Mouse (Mus musculus) hindbrain, embryonic 10.5 days (tissue): ENCODE measurements around the gene Tspan5. TPM values are rescaled to one million over a fixed set of nuclear protein-coding genes. Genes with fewer than 3 reads are reported as not detected.

Experiments
- DNase-seq: peaks from one replicate; pipeline ENCODE4 v3.0.0-alpha.2; 2017; ENCODE audit warnings: low spot score
- H3K27ac ChIP-seq: fragments of 300-500 bp; sonication (generic); 2 replicates; pipeline ENCODE4 v1.5.1; 2016; ENCODE audit warnings: mild to moderate bottlenecking, moderate library complexity
- H3K27me3 ChIP-seq: fragments of 300-500 bp; sonication (generic); 2 replicates; pipeline ENCODE4 v1.6.1; 2016; ENCODE audit warnings: mild to moderate bottlenecking; ENCODE audit not compliant: poor library complexity, insufficient read depth, severe bottlenecking
- H3K36me3 ChIP-seq: fragments of 300-500 bp; sonication (generic); 2 replicates; pipeline ENCODE4 v1.6.1; 2016; ENCODE audit warnings: mild to moderate bottlenecking, moderate library complexity
- H3K4me1 ChIP-seq: fragments of 300-500 bp; sonication (generic); replicated peaks from 2 replicates; pipeline ENCODE4 v1.6.1; 2016; ENCODE audit warnings: mild to moderate bottlenecking
- H3K4me3 ChIP-seq: fragments of 300-500 bp; sonication (generic); 2 replicates; pipeline ENCODE4 v1.5.1; 2016; ENCODE audit warnings: mild to moderate bottlenecking, moderate library complexity
- H3K9me3 ChIP-seq: fragments of 300-500 bp; sonication (generic); 2 replicates; pipeline ENCODE4 v1.6.1; 2016; ENCODE audit warnings: mild to moderate bottlenecking, moderate library complexity
- WGBS: fragments of 180-500 bp; shearing (Covaris S2); methylation state at CpG from one replicate; pipeline ENCODE4 v1.1.7; 2016; 5-methylcytosine and 5-hydroxymethylcytosine counted together
- polyA plus RNA-seq: library from polyadenylated mRNA; unstranded; fragments of >200 nt; fragmentation: Nextera tagmentation; extraction: Ambion mirVana; gene quantifications from 2 replicates; pipeline ENCODE4 v1.2.1, GENCODE M21; 2016

The Tspan5 gene
- polyA plus RNA-seq, 1 experiment from 2014 or later: 46.4 TPM

GRCm38 (mm10) chr3:138764782-138765181 is 22.8 kb downstream of the Tspan5 start:
- H3K36me3 ChIP-seq: peaks cover 8% of the 10 kb centered on the region; the same call in 1 of the 2 replicates
- no peak overlapping the region for H3K4me3 ChIP-seq
- no peak overlapping the region for H3K27ac ChIP-seq
- peaks cover 34% of the 10 kb centered on the region for H3K4me1 ChIP-seq
- no peaks in the 10 kb centered on the region for H3K27me3 ChIP-seq
- WGBS: 84% methylated on average over 3 of the region's 3 CpGs
- no peak for DNase-seq
- H3K9me3 ChIP-seq: no peaks in the 10 kb centered on the region

GRCm38 (mm10) chr3:138767034-138767433 is 25.0 kb downstream of the Tspan5 start:
- H3K4me1 ChIP-seq: peaks cover 38% of the 10 kb centered on the region
- WGBS: 78% methylated on average over 8 of the region's 8 CpGs
- no peak overlapping the region for H3K27ac ChIP-seq
- no peak overlapping the region for H3K4me3 ChIP-seq
- H3K9me3 ChIP-seq: no peaks in the 10 kb centered on the region
- H3K27me3 ChIP-seq: no peaks in the 10 kb centered on the region
- peaks cover 8% of the 10 kb centered on the region; the same call in 1 of the 2 replicates for H3K36me3 ChIP-seq
- no peak for DNase-seq

- no peak for DNase-seq
- Histone ChIP-seq H3K27me3 (no peaks in the 10 kb centered on the region), H3K4me1 (peaks cover 39% of the 10 kb centered on the region), H3K36me3 (no peaks in the 10 kb centered on the region), H3K9me3 (no peaks in the 10 kb centered on the region), H3K27ac (no peak overlapping the region), H3K4me3 (no peak overlapping the region)
- 85% methylated on average over 12 of the region's 12 CpGs for WGBS
Measured at GRCm38 (mm10) chr3:138768541-138769093, 26.6 kb downstream of the Tspan5 start.

- Histone ChIP-seq H3K4me1 (peaks cover 43% of the 10 kb centered on the region), H3K36me3 (no peaks in the 10 kb centered on the region), H3K4me3 (no peak overlapping the region), H3K27ac (peak overlapping the region; percentile 4; the same call in 1 of the 2 replicates), H3K9me3 (no peaks in the 10 kb centered on the region), H3K27me3 (no peaks in the 10 kb centered on the region)
- WGBS: 71% methylated on average over 10 of the region's 10 CpGs
- DNase-seq: no peak
Measured at GRCm38 (mm10) chr3:138770650-138771331, 28.8 kb downstream of the Tspan5 start.

GRCm38 (mm10) chr3:138771549-138772333 is 29.7 kb downstream of the Tspan5 start:
- Histone ChIP-seq H3K4me1 (peaks cover 43% of the 10 kb centered on the region), H3K27ac (no peak overlapping the region; the same call in 1 of the 2 replicates), H3K27me3 (no peaks in the 10 kb centered on the region), H3K9me3 (no peaks in the 10 kb centered on the region), H3K4me3 (no peak overlapping the region), H3K36me3 (no peaks in the 10 kb centered on the region)
- WGBS: 82% methylated on average over 12 of the region's 12 CpGs
- DNase-seq: no peak

GRCm38 (mm10) chr3:138773871-138774606 is 32.0 kb downstream of the Tspan5 start:
- Histone ChIP-seq H3K4me3 (no peak overlapping the region), H3K4me1 (peaks cover 44% of the 10 kb centered on the region), H3K9me3 (no peaks in the 10 kb centered on the region), H3K27ac (no peak overlapping the region), H3K27me3 (no peaks in the 10 kb centered on the region), H3K36me3 (no peaks in the 10 kb centered on the region)
- WGBS: 81% methylated on average over 9 of the region's 9 CpGs
- no peak for DNase-seq

- Histone ChIP-seq H3K36me3 (no peaks in the 10 kb centered on the region), H3K27me3 (no peaks in the 10 kb centered on the region), H3K27ac (no peak overlapping the region), H3K4me3 (no peak overlapping the region), H3K4me1 (peaks cover 44% of the 10 kb centered on the region), H3K9me3 (no peaks in the 10 kb centered on the region)
- no peak for DNase-seq
- WGBS: 88% methylated on average over 4 of the region's 4 CpGs
Measured at GRCm38 (mm10) chr3:138774607-138774943, 32.6 kb downstream of the Tspan5 start.

- H3K4me3 ChIP-seq: no peak overlapping the region
- H3K36me3 ChIP-seq: no peaks in the 10 kb centered on the region
- WGBS: 80% methylated on average over 7 of the region's 7 CpGs
- no peak overlapping the region; the same call in 1 of the 2 replicates for H3K27ac ChIP-seq
- DNase-seq: no peak
- no peaks in the 10 kb centered on the region for H3K27me3 ChIP-seq
- no peaks in the 10 kb centered on the region for H3K9me3 ChIP-seq
- H3K4me1 ChIP-seq: peaks cover 44% of the 10 kb centered on the region
Measured at GRCm38 (mm10) chr3:138775926-138776715, 34.1 kb downstream of the Tspan5 start.

- Histone ChIP-seq H3K4me1 (peaks cover 66% of the 10 kb centered on the region), H3K36me3 (peaks cover 1% of the 10 kb centered on the region; the same call in 1 of the 2 replicates), H3K27me3 (no peaks in the 10 kb centered on the region), H3K9me3 (no peaks in the 10 kb centered on the region), H3K4me3 (no peak overlapping the region), H3K27ac (peak overlapping the region; percentile 67)
- 64% methylated on average over 9 of the region's 9 CpGs for WGBS
- no peak for DNase-seq
Measured at GRCm38 (mm10) chr3:138781492-138781891, 39.5 kb downstream of the Tspan5 start.

- no peak overlapping the region for H3K4me3 ChIP-seq
- peaks cover 3% of the 10 kb centered on the region; the same call in 1 of the 2 replicates for H3K36me3 ChIP-seq
- peaks cover 5% of the 10 kb centered on the region; the same call in 1 of the 2 replicates for H3K9me3 ChIP-seq
- 90% methylated on average over 19 of the region's 19 CpGs for WGBS
- H3K27me3 ChIP-seq: no peaks in the 10 kb centered on the region
- DNase-seq: no peak
- H3K4me1 ChIP-seq: peaks cover 53% of the 10 kb centered on the region
- no peak overlapping the region for H3K27ac ChIP-seq
Measured at GRCm38 (mm10) chr3:138783859-138784640, 42.1 kb downstream of the Tspan5 start.

GRCm38 (mm10) chr3:138784641-138785025 is 42.6 kb downstream of the Tspan5 start:
- no peak for DNase-seq
- Histone ChIP-seq H3K9me3 (peaks cover 5% of the 10 kb centered on the region; the same call in 1 of the 2 replicates), H3K4me1 (peaks cover 47% of the 10 kb centered on the region), H3K27ac (no peak overlapping the region), H3K4me3 (no peak overlapping the region), H3K27me3 (no peaks in the 10 kb centered on the region), H3K36me3 (peaks cover 4% of the 10 kb centered on the region; the same call in 1 of the 2 replicates)
- 93% methylated on average over 7 of the region's 7 CpGs for WGBS
